Mouse (Mus musculus) brain, embryonic 14.5 days (tissue): ENCODE measurements at regions not wholly inside any gene's neighbourhood (a gene's known extent, or its start where the extent isn't known, plus 50 kb on each side); places are given as distances from the start of the nearest gene placed in this dataset.

Experiments used
- CTCF ChIP-seq: fragments of 200-500 bp; IDR thresholded peaks from 2 replicates; pipeline ENCODE4 v1.5.1; 2012; ENCODE audit warnings: inconsistent platforms, mild to moderate bottlenecking, moderate library complexity, borderline replicate concordance; ENCODE audit not compliant: insufficient read depth, insufficient read length; ENCODE audit errors: extremely low read depth
- POLR2A ChIP-seq: fragments of 200-500 bp; IDR thresholded peaks from 2 replicates; pipeline ENCODE4 v1.6.1; 2012; ENCODE audit warnings: mild to moderate bottlenecking, inconsistent platforms, borderline replicate concordance; ENCODE audit not compliant: poor library complexity, insufficient read depth, insufficient read length, severe bottlenecking; ENCODE audit errors: extremely low read depth

DNA sequence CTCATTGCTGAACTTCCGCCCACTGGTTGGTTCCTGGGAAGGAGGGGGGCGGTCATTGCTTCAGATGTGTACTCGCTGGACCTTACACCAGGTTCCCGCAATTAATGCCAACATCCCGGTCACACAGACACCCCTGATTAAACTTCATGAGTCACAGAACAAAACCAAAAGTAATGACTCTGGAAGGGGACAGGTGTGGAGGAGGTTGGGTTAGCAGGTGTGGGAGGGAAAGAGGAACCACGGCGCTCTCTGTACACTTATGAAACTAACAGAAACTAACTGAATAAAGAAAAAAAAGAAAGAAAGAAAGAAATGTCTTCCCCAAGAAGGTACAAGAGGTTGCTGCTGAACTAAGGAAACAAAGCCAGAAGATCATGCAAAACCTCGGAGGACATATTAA is 387.3 kb upstream of the Pkdcc start:
- TF ChIP-seq CTCF (no peak), POLR2A (no peak)
